In the genomic region with DNA sequence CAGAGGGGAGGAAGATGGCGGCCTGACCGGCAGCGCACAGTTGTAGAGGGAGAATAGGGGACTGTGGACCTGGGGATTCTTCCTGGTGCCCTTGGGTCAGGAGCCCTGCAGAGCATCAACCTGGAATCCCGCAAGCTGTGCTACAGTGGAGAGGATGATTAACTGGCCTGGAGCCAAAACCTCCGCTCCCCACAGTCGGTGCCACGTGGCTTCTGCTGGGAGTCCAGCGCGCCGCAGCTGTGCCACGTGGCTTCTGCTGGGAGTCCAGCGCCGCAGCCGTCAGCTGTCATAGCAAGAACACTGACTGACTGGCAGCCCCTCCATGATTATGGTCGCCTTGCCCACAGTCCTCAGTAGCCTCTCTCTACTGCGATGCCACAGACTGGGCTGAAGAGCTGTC, we compare ENCODE assay signal across 23 mouse cellular contexts.
DNase-seq lines count a peak whose midpoint lies in the region; ATAC-seq and TF ChIP-seq lines count a peak whose summit lies in the region.
"Had no signal": no experiment of that assay in that cellular context is flagged by ENCODE, and none has a peak within 500 bp of the region (broad histone marks: within the 10 kb centered on the region; RNA-seq: fewer than 3 reads in every experiment).

No protein-coding gene starts in this region.

- no peak overlapping the region for H3K9ac ChIP-seq in hindbrain, postnatal 0 days (replicated peaks; ENCODE audit: low read length)
- H3K9ac ChIP-seq: forebrain, postnatal 0 days; heart, embryonic 12.5 days; liver, embryonic 13.5 days had no signal

- TF ChIP-seq CTCF in hindbrain, postnatal 0 days (IDR thresholded peaks at IDR 0.05; ENCODE audit: low read depth) = no peak

- H3K27me3 ChIP-seq in hindbrain, postnatal 0 days (ENCODE audit: insufficient read depth, low read length) = peaks cover 19% of the 10 kb centered on the region

- H3K9me3 ChIP-seq in hindbrain, postnatal 0 days (ENCODE audit: low read length) = no peaks in the 10 kb centered on the region
- H3K9me3 ChIP-seq: forebrain, embryonic 10.5 days; heart, embryonic 12.5 days; liver, embryonic 13.5 days had no signal

- no peak overlapping the region for H3K4me3 ChIP-seq in hindbrain, postnatal 0 days (ENCODE audit: low read length)
- H3K4me3 ChIP-seq: forebrain, embryonic 10.5 days; heart, embryonic 12.5 days; layer of hippocampus, adult 2 months; liver, embryonic 13.5 days had no signal

- 52% methylated on average over 16 of the region's 16 CpGs for WGBS in hindbrain, postnatal 0 days

- H3K36me3 ChIP-seq in hindbrain, postnatal 0 days (ENCODE audit: insufficient read depth, low read length) = no peaks in the 10 kb centered on the region
- H3K36me3 ChIP-seq: forebrain, embryonic 10.5 days; heart, embryonic 12.5 days; liver, embryonic 13.5 days had no signal

- ATAC-seq in hindbrain, postnatal 0 days = no peak
- ATAC-seq: forebrain, postnatal 0 days; intestine, postnatal 0 days had no signal

- intact Hi-C loops in left cerebral cortex, postnatal 4 days (cut with DNase I) = loop anchor here (10.0 kb wide), 1 partner anchor 137 kb away; no protein-coding TSS in a partner anchor
- intact Hi-C loops in left cerebral cortex, postnatal 25 days (cut with DNase I) = loop anchor here (5.0 kb wide), 1 partner anchor 49 kb away; no protein-coding TSS in a partner anchor

- peak; percentile 25 for DNase-seq in left cerebral cortex, postnatal 4 days
- no peak for DNase-seq in left cerebral cortex, postnatal 25 days (ENCODE audit: low spot score in 2 of 2)
- DNase-seq in retina, postnatal 1 day = peak; percentile 55
- no peak for DNase-seq in retina, embryonic 14.5 days (ENCODE audit: low spot score)
- DNase-seq in hindbrain, postnatal 0 days (ENCODE audit: low spot score) = peak; percentile 30
- DNase-seq in layer of hippocampus, adult 9-11 months = no peak
- no peak for DNase-seq in embryo, embryonic 10.5 days (ENCODE audit: low spot score)
- DNase-seq: adrenal gland, postnatal 10 days; cerebellum, adult 8-10 months; forebrain, postnatal 0 days; gastrocnemius, postnatal 25 days; heart, adult 18-20 months; heart, postnatal 10 days; kidney, postnatal 25 days; liver, embryonic 13.5 days; lung, adult 2 months; lung, postnatal 4 days; right cerebral cortex, postnatal 14 days; thymus, postnatal 25 days had no signal

- H3K27ac ChIP-seq in hindbrain, postnatal 0 days = no peak overlapping the region
- H3K27ac ChIP-seq: forebrain, embryonic 10.5 days; layer of hippocampus, adult 2 months; liver, embryonic 13.5 days had no signal

- no peaks in the 10 kb centered on the region for H3K4me1 ChIP-seq in hindbrain, postnatal 0 days (ENCODE audit: insufficient read depth, low read length)

- H3K4me2 ChIP-seq in hindbrain, postnatal 0 days (ENCODE audit: low read depth, low read length) = 0 out of 2 replicates have a peak overlapping the region, but pooled peaks have one; percentile 7
- H3K4me2 ChIP-seq: heart, embryonic 12.5 days; liver, embryonic 13.5 days had no signal

Comparison
In these comparisons a context has a peak if more than half of its experiments do, and no peak if none do; other contexts are left out.
1. DNase-seq: peak in left cerebral cortex, postnatal 4 days (single experiment), retina, postnatal 1 day (single experiment) and hindbrain, postnatal 0 days (single experiment); none in left cerebral cortex, postnatal 25 days (0 of 2), retina, embryonic 14.5 days (single experiment), layer of hippocampus, adult 9-11 months (single experiment) and embryo, embryonic 10.5 days (single experiment).